In the genomic region with DNA sequence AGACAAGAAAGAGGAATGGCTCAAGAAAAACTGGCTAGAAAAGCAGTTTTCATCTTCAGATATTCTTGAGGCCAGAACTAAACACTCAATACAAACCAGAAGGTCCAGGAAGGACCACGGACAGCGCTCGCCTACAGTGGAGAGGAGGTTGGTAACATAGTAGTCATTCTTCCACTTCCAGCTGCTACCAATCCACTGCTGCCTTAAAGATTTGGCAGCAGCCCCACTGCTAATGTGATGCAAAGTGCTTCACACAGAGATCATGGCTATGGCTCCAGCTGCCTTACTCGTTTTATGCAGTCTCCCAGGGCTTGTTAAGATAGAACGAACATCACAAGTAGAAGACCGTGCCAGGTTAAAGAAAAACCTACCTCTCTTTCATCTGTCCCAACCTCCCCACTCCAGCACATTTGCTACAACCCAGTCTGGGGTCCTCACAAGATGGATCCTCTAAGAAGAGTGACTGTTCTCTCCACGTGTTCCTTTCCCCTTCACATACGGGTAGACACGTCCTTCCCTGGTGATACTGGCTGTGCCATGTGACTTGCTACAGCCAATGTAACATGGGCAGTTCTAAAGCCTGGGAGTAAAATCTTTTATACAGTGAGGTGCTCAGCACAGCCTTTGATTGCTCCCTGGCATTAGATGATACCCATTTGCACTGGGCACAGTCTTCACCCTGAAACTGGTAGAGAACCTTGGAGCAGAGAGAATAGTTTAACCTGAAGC, we compare ENCODE assay signal across 8 mouse cellular contexts.
A peak's percentile ranks its signal among the peaks of the same experiment; 100 is the strongest.
DNase-seq lines count a peak whose midpoint lies in the region; ATAC-seq and TF ChIP-seq lines count a peak whose summit lies in the region.

No protein-coding gene starts in this region.

- no peak for TF ChIP-seq POLR2A in lung, adult 2 months (IDR thresholded peaks at IDR 0.05; ENCODE audit: borderline replicate concordance, extremely low read depth, low read depth, low read length)

- H3K4me2 ChIP-seq in lung, embryonic 15.5 days = no peak overlapping the region
- no peak overlapping the region for H3K4me2 ChIP-seq in embryonic facial prominence, embryonic 11.5 days (ENCODE audit: low read depth, low read length)
- no peak overlapping the region for H3K4me2 ChIP-seq in neural tube, embryonic 12.5 days (replicated peaks)
- no peak overlapping the region for H3K4me2 ChIP-seq in intestine, postnatal 0 days (replicated peaks; ENCODE audit: low read depth)

- H3K36me3 ChIP-seq in lung, embryonic 15.5 days = no peaks in the 10 kb centered on the region
- no peaks in the 10 kb centered on the region for H3K36me3 ChIP-seq in embryonic facial prominence, embryonic 11.5 days (replicated peaks; ENCODE audit: control insufficient read depth, insufficient read depth, low read depth, low read length)
- no peaks in the 10 kb centered on the region for H3K36me3 ChIP-seq in neural tube, embryonic 12.5 days
- H3K36me3 ChIP-seq in intestine, postnatal 0 days (ENCODE audit: control insufficient read depth, insufficient read depth) = no peaks in the 10 kb centered on the region

- 31% methylated on average over 9 of the region's 9 CpGs for WGBS in lung, embryonic 15.5 days
- 33% methylated on average over 9 of the region's 9 CpGs for WGBS in lung, adult 2 months
- WGBS in embryonic facial prominence, embryonic 11.5 days = 35% methylated on average over 9 of the region's 9 CpGs
- WGBS in neural tube, embryonic 12.5 days = 31% methylated on average over 9 of the region's 9 CpGs
- 38% methylated on average over 9 of the region's 9 CpGs for WGBS in intestine, postnatal 0 days

- no peaks in the 10 kb centered on the region for H3K9me3 ChIP-seq in lung, embryonic 15.5 days
- no peaks in the 10 kb centered on the region for H3K9me3 ChIP-seq in embryonic facial prominence, embryonic 11.5 days (replicated peaks; ENCODE audit: control insufficient read depth, low read length)
- H3K9me3 ChIP-seq in neural tube, embryonic 12.5 days = no peaks in the 10 kb centered on the region
- H3K9me3 ChIP-seq in intestine, postnatal 0 days (ENCODE audit: control insufficient read depth) = no peaks in the 10 kb centered on the region

- no peak overlapping the region for H3K4me3 ChIP-seq in lung, embryonic 15.5 days
- H3K4me3 ChIP-seq in lung, adult 2 months (replicated peaks; ENCODE audit: extremely low read depth, low read depth, low read length) = no peak overlapping the region
- H3K4me3 ChIP-seq in embryonic facial prominence, embryonic 11.5 days (ENCODE audit: low read depth, low read length) = no peak overlapping the region
- no peak overlapping the region for H3K4me3 ChIP-seq in neural tube, embryonic 12.5 days
- H3K4me3 ChIP-seq in intestine, postnatal 0 days (ENCODE audit: low read depth, low read length) = no peak overlapping the region

- H3K9ac ChIP-seq in lung, embryonic 15.5 days = no peak overlapping the region
- H3K9ac ChIP-seq in embryonic facial prominence, embryonic 11.5 days (replicated peaks; ENCODE audit: low read length) = no peak overlapping the region
- no peak overlapping the region for H3K9ac ChIP-seq in neural tube, embryonic 12.5 days
- H3K9ac ChIP-seq in intestine, postnatal 0 days (ENCODE audit: low read depth, low read length) = no peak overlapping the region

- no peak for TF ChIP-seq CTCF in lung, adult 2 months (IDR thresholded peaks at IDR 0.05; ENCODE audit: insufficient read depth, low read length)
- no peak for TF ChIP-seq CTCF in intestine, postnatal 0 days (IDR thresholded peaks at IDR 0.05; ENCODE audit: low read depth)

- no peaks in the 10 kb centered on the region for H3K4me1 ChIP-seq in lung, embryonic 15.5 days
- H3K4me1 ChIP-seq in lung, adult 2 months (ENCODE audit: control insufficient read depth, insufficient read depth, low read length) = no peaks in the 10 kb centered on the region
- H3K4me1 ChIP-seq in embryonic facial prominence, embryonic 11.5 days (ENCODE audit: control insufficient read depth, insufficient read depth, low read length) = no peaks in the 10 kb centered on the region
- peaks cover 5% of the 10 kb centered on the region; the same call in 1 of the 2 replicates for H3K4me1 ChIP-seq in neural tube, embryonic 12.5 days
- H3K4me1 ChIP-seq in intestine, postnatal 0 days (replicated peaks; ENCODE audit: control insufficient read depth, insufficient read depth, low read length) = no peaks in the 10 kb centered on the region

- ATAC-seq in lung, embryonic 15.5 days (ENCODE audit: borderline replicate concordance, extremely low read depth, low FRiP score, low TSS enrichment) = peak; percentile 84
- ATAC-seq in embryonic facial prominence, embryonic 11.5 days (replicated peaks; ENCODE audit: insufficient number of reproducible peaks, low FRiP score, low TSS enrichment, low read depth) = no peak
- ATAC-seq in neural tube, embryonic 12.5 days (ENCODE audit: low FRiP score, low read depth) = peak; percentile 37; the same call in 1 of the 2 replicates
- no peak for ATAC-seq in intestine, postnatal 0 days

- no peak for DNase-seq in lung, adult 2 months
- peak; percentile 67 for DNase-seq in embryonic facial prominence, embryonic 11.5 days (ENCODE audit: low spot score)
- DNase-seq in left cerebral cortex, adult 18-20 months (ENCODE audit: low spot score in 2 of 2) = peak; percentile 53 to 64
- no peak for DNase-seq in thymus, postnatal 25 days
- DNase-seq in spleen, adult 18-20 months = no peak

- no peaks in the 10 kb centered on the region for H3K27me3 ChIP-seq in lung, embryonic 15.5 days
- no peaks in the 10 kb centered on the region for H3K27me3 ChIP-seq in embryonic facial prominence, embryonic 11.5 days (ENCODE audit: control insufficient read depth, insufficient read depth, low read length)
- no peaks in the 10 kb centered on the region for H3K27me3 ChIP-seq in neural tube, embryonic 12.5 days (replicated peaks)
- H3K27me3 ChIP-seq in intestine, postnatal 0 days (replicated peaks; ENCODE audit: control insufficient read depth, insufficient read depth, low read length) = no peaks in the 10 kb centered on the region

- no peak overlapping the region for H3K27ac ChIP-seq in lung, embryonic 15.5 days
- no peak overlapping the region for H3K27ac ChIP-seq in embryonic facial prominence, embryonic 11.5 days (replicated peaks; ENCODE audit: low read depth, low read length)
- H3K27ac ChIP-seq in neural tube, embryonic 12.5 days = no peak overlapping the region
- H3K27ac ChIP-seq in intestine, postnatal 0 days (ENCODE audit: low read depth, low read length) = no peak overlapping the region

Comparison
In these comparisons a context has a peak if more than half of its experiments do, and no peak if none do; other contexts are left out.
1. ATAC-seq: peak in lung, embryonic 15.5 days (single experiment) and neural tube, embryonic 12.5 days (single experiment); none in embryonic facial prominence, embryonic 11.5 days (single experiment) and intestine, postnatal 0 days (single experiment).
2. DNase-seq: peak in embryonic facial prominence, embryonic 11.5 days (single experiment) and left cerebral cortex, adult 18-20 months (2 of 2); none in lung, adult 2 months (single experiment), thymus, postnatal 25 days (single experiment) and spleen, adult 18-20 months (0 of 2).